Mouse (Mus musculus) lung, embryonic 14.5 days (tissue): ENCODE measurements around the gene Ppp1r12b. TPM values are rescaled to one million over a fixed set of nuclear protein-coding genes. Genes with fewer than 3 reads are reported as not detected.

Experiments
- ATAC-seq: fragments of 200-750 bp; cut with Nextera tagmentation; 2 replicates; pipeline ENCODE4 v1.8.0; 2017; ENCODE audit warnings: mild to moderate bottlenecking, moderate TSS enrichment, moderate library complexity; ENCODE audit not compliant: insufficient read depth
- DNase-seq: peaks from one replicate; pipeline ENCODE4 v3.0.0-alpha.2; 2015
- H3K27ac ChIP-seq: fragments of 300-500 bp; sonication (generic); 2 replicates; pipeline ENCODE4 v1.5.1; 2014; ENCODE audit warnings: low read depth, mild to moderate bottlenecking, moderate library complexity
- H3K27me3 ChIP-seq: fragments of 300-500 bp; sonication (generic); 2 replicates; pipeline ENCODE4 v1.6.1; 2014; ENCODE audit warnings: low read length, control low read depth; ENCODE audit not compliant: insufficient read depth
- H3K36me3 ChIP-seq: fragments of 300-500 bp; sonication (generic); 2 replicates; pipeline ENCODE4 v1.6.1; 2014; ENCODE audit warnings: control low read depth; ENCODE audit not compliant: insufficient read depth
- H3K4me1 ChIP-seq: fragments of 300-500 bp; sonication (generic); 2 replicates; pipeline ENCODE4 v1.6.1; 2014; ENCODE audit warnings: antibody characterized with exemption, control low read depth; ENCODE audit not compliant: insufficient read depth
- H3K4me2 ChIP-seq: fragments of 300-500 bp; sonication (generic); 2 replicates; pipeline ENCODE4 v1.6.1; 2014; ENCODE audit warnings: mild to moderate bottlenecking
- H3K4me3 ChIP-seq: fragments of 300-500 bp; sonication (generic); 2 replicates; pipeline ENCODE4 v1.5.1; 2014; ENCODE audit warnings: low read depth, low read length
- H3K9ac ChIP-seq: fragments of 300-500 bp; sonication (generic); 2 replicates; pipeline ENCODE4 v1.6.1; 2014
- H3K9me3 ChIP-seq: fragments of 300-500 bp; sonication (generic); 2 replicates; pipeline ENCODE4 v1.6.1; 2016; ENCODE audit warnings: low read depth, low read length, control low read depth
- CTCF ChIP-seq: IDR thresholded peaks from 2 replicates; pipeline ENCODE4 v1.5.1; 2016; ENCODE audit warnings: antibody characterized with exemption, low read depth
- WGBS: fragments of 180-500 bp; shearing (Covaris S2); extraction: QIAGEN DNeasy Blood & Tissue Kit; methylation state at CpG from one replicate; pipeline ENCODE4 v1.1.7; 2014; 5-methylcytosine and 5-hydroxymethylcytosine counted together
- polyA plus RNA-seq: library from polyadenylated mRNA; unstranded; fragments of >200 nt; fragmentation: Nextera tagmentation; extraction: Ambion mirVana; gene quantifications from 2 replicates; pipeline ENCODE4 v1.2.1, GENCODE M21; 2014

Gene Ppp1r12b
- polyA plus RNA-seq, 1 experiment from 2014 or later = 11.5 TPM

- Histone ChIP-seq H3K4me1 (peaks cover 25% of the 10 kb centered on the region), H3K27ac (peak overlapping the region; percentile 95), H3K9ac (no peak overlapping the region), H3K4me2 (no peak overlapping the region), H3K36me3 (peaks cover 13% of the 10 kb centered on the region; the same call in 1 of the 2 replicates), H3K4me3 (no peak overlapping the region), H3K9me3 (no peaks in the 10 kb centered on the region), H3K27me3 (no peaks in the 10 kb centered on the region)
- DNase-seq (peak; percentile 77), ATAC-seq (peak; percentile 49; the same call in 1 of the 2 replicates)
- WGBS = 30% methylated on average over 6 of the region's 6 CpGs
- no peak for TF ChIP-seq CTCF
Observed at GRCm38 (mm10) chr1:134774728-134775287, 180.9 kb downstream of the Ppp1r12b start.

GRCm38 (mm10) chr1:134774247-134774646 lies 181.5 kb downstream of the Ppp1r12b start:
- no peak overlapping the region for H3K4me3 ChIP-seq
- no peaks in the 10 kb centered on the region for H3K9me3 ChIP-seq
- H3K27me3 ChIP-seq = no peaks in the 10 kb centered on the region
- ATAC-seq (peak; percentile 57), DNase-seq (peak; percentile 76)
- H3K36me3 ChIP-seq = peaks cover 13% of the 10 kb centered on the region; the same call in 1 of the 2 replicates
- TF ChIP-seq CTCF = no peak
- peak overlapping the region; percentile 95 for H3K27ac ChIP-seq
- H3K4me1 ChIP-seq = peaks cover 25% of the 10 kb centered on the region
- WGBS = 62% methylated on average over 2 of the region's 2 CpGs
- H3K4me2 ChIP-seq = no peak overlapping the region
- no peak overlapping the region for H3K9ac ChIP-seq

GRCm38 (mm10) chr1:134773256-134773655 lies 182.5 kb downstream of the Ppp1r12b start:
- no peaks in the 10 kb centered on the region for H3K27me3 ChIP-seq
- H3K36me3 ChIP-seq = peaks cover 18% of the 10 kb centered on the region; the same call in 1 of the 2 replicates
- H3K4me3 ChIP-seq = no peak overlapping the region
- H3K4me2 ChIP-seq = no peak overlapping the region
- DNase-seq (peak; percentile 42), ATAC-seq (no peak)
- H3K27ac ChIP-seq = peak overlapping the region; percentile 95
- H3K9ac ChIP-seq = no peak overlapping the region
- no peaks in the 10 kb centered on the region for H3K9me3 ChIP-seq
- H3K4me1 ChIP-seq = peaks cover 25% of the 10 kb centered on the region
- WGBS = 45% methylated on average over 12 of the region's 12 CpGs
- TF ChIP-seq CTCF = no peak

- Histone ChIP-seq H3K27me3 (no peaks in the 10 kb centered on the region), H3K9me3 (no peaks in the 10 kb centered on the region), H3K4me3 (no peak overlapping the region), H3K4me1 (peaks cover 25% of the 10 kb centered on the region), H3K36me3 (peaks cover 22% of the 10 kb centered on the region; the same call in 1 of the 2 replicates), H3K4me2 (no peak overlapping the region), H3K27ac (no peak overlapping the region), H3K9ac (no peak overlapping the region)
- ATAC-seq (no peak), DNase-seq (no peak)
- no peak for TF ChIP-seq CTCF
- WGBS = 73% methylated on average over 3 of the region's 3 CpGs
Observed at GRCm38 (mm10) chr1:134772821-134773220, 182.9 kb downstream of the Ppp1r12b start.

- WGBS = 87% methylated on average over 7 of the region's 7 CpGs
- Histone ChIP-seq H3K9ac (no peak overlapping the region), H3K36me3 (peaks cover 30% of the 10 kb centered on the region; the same call in 1 of the 2 replicates), H3K27ac (peak overlapping the region; percentile 72), H3K9me3 (no peaks in the 10 kb centered on the region), H3K4me1 (peaks cover 25% of the 10 kb centered on the region), H3K27me3 (no peaks in the 10 kb centered on the region), H3K4me3 (no peak overlapping the region), H3K4me2 (no peak overlapping the region)
- ATAC-seq (no peak), DNase-seq (no peak)
- TF ChIP-seq CTCF = no peak
Observed at GRCm38 (mm10) chr1:134771999-134772398, 183.7 kb downstream of the Ppp1r12b start.

- H3K36me3 ChIP-seq = peaks cover 36% of the 10 kb centered on the region; the same call in 1 of the 2 replicates
- DNase-seq = peak; percentile 84
- 27% methylated on average over 6 of the region's 6 CpGs for WGBS
- TF ChIP-seq CTCF = no peak
- H3K4me3 ChIP-seq = no peak overlapping the region
- H3K4me2 ChIP-seq = no peak overlapping the region
- no peaks in the 10 kb centered on the region for H3K27me3 ChIP-seq
- H3K9me3 ChIP-seq = no peaks in the 10 kb centered on the region
- ATAC-seq = peak; percentile 73
- H3K4me1 ChIP-seq = peaks cover 25% of the 10 kb centered on the region
- H3K9ac ChIP-seq = no peak overlapping the region
- peak overlapping the region; percentile 72 for H3K27ac ChIP-seq
Observed at GRCm38 (mm10) chr1:134771353-134771752, 184.4 kb downstream of the Ppp1r12b start.

- DNase-seq (no peak), ATAC-seq (no peak)
- H3K4me3 ChIP-seq = no peak overlapping the region
- H3K27ac ChIP-seq = peak overlapping the region; percentile 48; the same call in 1 of the 2 replicates
- no peaks in the 10 kb centered on the region for H3K9me3 ChIP-seq
- TF ChIP-seq CTCF = no peak
- no peak overlapping the region for H3K4me2 ChIP-seq
- H3K36me3 ChIP-seq = peaks cover 30% of the 10 kb centered on the region; the same call in 1 of the 2 replicates
- H3K4me1 ChIP-seq = peaks cover 23% of the 10 kb centered on the region
- H3K27me3 ChIP-seq = no peaks in the 10 kb centered on the region
- 96% methylated on average over 5 of the region's 5 CpGs for WGBS
- H3K9ac ChIP-seq = no peak overlapping the region
Observed at GRCm38 (mm10) chr1:134770312-134770711, 185.4 kb downstream of the Ppp1r12b start.
